Mouse (Mus musculus) gastrocnemius, adult 2 months (tissue): ENCODE results near the gene Otol1. TPM values are rescaled to one million over a fixed set of nuclear protein-coding genes. Genes with fewer than 3 reads are reported as not detected.

Experiments used
- DNase-seq: peaks from one replicate; pipeline ENCODE4 v3.0.0; 2022
- H3K27ac ChIP-seq: fragments of 200-600 bp; 2 replicates; pipeline ENCODE4 v1.8.1; 2022; ENCODE audit warnings: mild to moderate bottlenecking
- H3K4me3 ChIP-seq: fragments of 200-600 bp; 2 replicates; pipeline ENCODE4 v1.8.1; 2022; ENCODE audit warnings: mild to moderate bottlenecking, moderate library complexity
- CTCF ChIP-seq: fragments of 200-600 bp; IDR thresholded peaks from 2 replicates; pipeline ENCODE4 v1.8.1; 2022; ENCODE audit warnings: antibody characterized with exemption, mild to moderate bottlenecking, moderate library complexity
- intact Hi-C: fragments of 180-260 bp; cut with DNase I; formaldehyde crosslinking; loops from one replicate; pipeline ENCODE4 v1.15.1; 2025
- long read RNA-seq, 2 experiments: library from polyadenylated mRNA; stranded (forward); transcript quantifications; one replicate each; pipeline ENCODE4 v2.0.0; 2021
- total RNA-seq, 2 experiments: library from RNA; stranded (reverse); gene quantifications; 2 replicates each; pipeline ENCODE4 v1.2.3; 2021

Otol1 gene
- total RNA-seq = not detected
- long read RNA-seq, experiment 1 = 0 reads
- long read RNA-seq, experiment 2 = 0 reads

- intact Hi-C loops = no loop called here
- DNase-seq = no peak
- Histone ChIP-seq H3K4me3 (no peak within 1 kb of the TSS), H3K27ac (no peak within 1 kb of the TSS)
- TF ChIP-seq CTCF = no peak
Measured at GRCm38 (mm10) chr3:70007313-70007712, at the start of gene Otol1. Otol1 (plus strand) TSS chr3:70007613.

GRCm38 (mm10) chr3:69962187-69962586 lies 45.2 kb upstream of the Otol1 start:
- no peak for DNase-seq
- no peak overlapping the region for H3K27ac ChIP-seq
- H3K4me3 ChIP-seq = no peak overlapping the region
- peak; percentile 68 for TF ChIP-seq CTCF
- intact Hi-C loops = no loop called here

GRCm38 (mm10) chr3:69971482-69972097 lies 35.8 kb upstream of the Otol1 start:
- TF ChIP-seq CTCF = no peak
- Histone ChIP-seq H3K4me3 (no peak overlapping the region), H3K27ac (no peak overlapping the region)
- DNase-seq = no peak
- intact Hi-C loops = no loop called here

- Histone ChIP-seq H3K4me3 (no peak overlapping the region), H3K27ac (no peak overlapping the region)
- intact Hi-C loops = no loop called here
- no peak for TF ChIP-seq CTCF
- DNase-seq = no peak
Measured at GRCm38 (mm10) chr3:69978092-69978491, 29.3 kb upstream of the Otol1 start.

- intact Hi-C loops = no loop called here
- DNase-seq = no peak
- H3K4me3 ChIP-seq = no peak overlapping the region
- no peak overlapping the region for H3K27ac ChIP-seq
- no peak for TF ChIP-seq CTCF
Measured at GRCm38 (mm10) chr3:69993806-69994205, 13.6 kb upstream of the Otol1 start.

- intact Hi-C loops = no loop called here
- TF ChIP-seq CTCF = no peak
- Histone ChIP-seq H3K27ac (no peak overlapping the region), H3K4me3 (no peak overlapping the region)
- no peak for DNase-seq
Measured at GRCm38 (mm10) chr3:70001540-70001939, 5.9 kb upstream of the Otol1 start.

- Histone ChIP-seq H3K4me3 (no peak overlapping the region), H3K27ac (no peak overlapping the region)
- intact Hi-C loops = no loop called here
- no peak for DNase-seq
- TF ChIP-seq CTCF = no peak
Measured at GRCm38 (mm10) chr3:70003126-70003764, 4.2 kb upstream of the Otol1 start.

- no peak overlapping the region for H3K4me3 ChIP-seq
- no peak for DNase-seq
- intact Hi-C loops = no loop called here
- TF ChIP-seq CTCF = no peak
- no peak overlapping the region for H3K27ac ChIP-seq
Measured at GRCm38 (mm10) chr3:70003955-70004354, 3.5 kb upstream of the Otol1 start.

GRCm38 (mm10) chr3:70004379-70004778 lies 3.0 kb upstream of the Otol1 start:
- TF ChIP-seq CTCF = no peak
- DNase-seq = no peak
- intact Hi-C loops = no loop called here
- Histone ChIP-seq H3K4me3 (no peak overlapping the region), H3K27ac (no peak overlapping the region)

- DNase-seq = no peak
- Histone ChIP-seq H3K27ac (no peak overlapping the region), H3K4me3 (no peak overlapping the region)
- intact Hi-C loops = no loop called here
- TF ChIP-seq CTCF = no peak
Measured at GRCm38 (mm10) chr3:70012641-70013040, 5.2 kb downstream of the Otol1 start.

GRCm38 (mm10) chr3:70026605-70027004 lies 19.2 kb downstream of the Otol1 start:
- no peak overlapping the region for H3K27ac ChIP-seq
- intact Hi-C loops = no loop called here
- no peak for DNase-seq
- no peak for TF ChIP-seq CTCF
- H3K4me3 ChIP-seq = no peak overlapping the region

GRCm38 (mm10) chr3:70029260-70029659 lies 21.8 kb downstream of the Otol1 start:
- DNase-seq = no peak
- Histone ChIP-seq H3K4me3 (no peak overlapping the region), H3K27ac (no peak overlapping the region)
- intact Hi-C loops = no loop called here
- no peak for TF ChIP-seq CTCF

- H3K27ac ChIP-seq = no peak overlapping the region
- intact Hi-C loops = no loop called here
- DNase-seq = no peak
- TF ChIP-seq CTCF = no peak
- H3K4me3 ChIP-seq = no peak overlapping the region
Measured at GRCm38 (mm10) chr3:70035593-70035992, 28.2 kb downstream of the Otol1 start.

Other genes with a start within 250 kb of the Otol1 start
- not detected for gene Sptssb, start 147.7 kb upstream of the Otol1 start, total RNA-seq